18 mouse cellular contexts compared by ENCODE assay signal in genomic region chr10:128298702-128299171, GRCm38 (mm10). TPM values are rescaled to one million over a fixed set of nuclear protein-coding genes. Genes with fewer than 3 reads are reported as not detected.
DNase-seq lines count a peak whose midpoint lies in the region; ATAC-seq lines count a peak whose summit lies in the region.
"Had no signal": no experiment of that assay in that cellular context is flagged by ENCODE, and none has a peak within 500 bp of the region (broad histone marks: within the 10 kb centered on the region; RNA-seq: fewer than 3 reads in every experiment).

Gene Il23a, minus strand, starts transcription at chr10:128298752.

- DNase-seq in heart, adult 18-20 months: no peak
- no peak for DNase-seq in liver, embryonic 11.5 days (ENCODE audit: low spot score)
- peak; percentile 65 for DNase-seq in MN1 (ENCODE audit: low spot score)
- no peak for DNase-seq in embryo, embryonic 10.5 days (ENCODE audit: low spot score)
- DNase-seq: adrenal gland, postnatal 25 days; cerebellum, adult 8-10 months; gastrocnemius, postnatal 14 days; kidney, postnatal 36 days; midbrain, embryonic 14.5 days; thymus, postnatal 25 days had no signal

- WGBS in heart, embryonic 12.5 days: 72% methylated on average over 11 of the region's 11 CpGs
- 76% methylated on average over 11 of the region's 11 CpGs for WGBS in liver, embryonic 11.5 days
- 60% methylated on average over 11 of the region's 11 CpGs for WGBS in liver, embryonic 12.5 days (ENCODE audit: insufficient replicate concordance)

- H3K27ac ChIP-seq in heart, embryonic 12.5 days (ENCODE audit: poor library complexity, severe bottlenecking): peak within 1 kb of the TSS; percentile 87
- no peak within 1 kb of the TSS for H3K27ac ChIP-seq in liver, embryonic 11.5 days (ENCODE audit: low read depth, low read length)
- no peak within 1 kb of the TSS for H3K27ac ChIP-seq in liver, embryonic 12.5 days
- H3K27ac ChIP-seq: left cerebral cortex, adult 2 months; liver, embryonic 14.5 days had no signal

- peak within 1 kb of the TSS; percentile 32; the same call in 1 of the 2 replicates for H3K4me2 ChIP-seq in heart, embryonic 12.5 days
- no peak within 1 kb of the TSS for H3K4me2 ChIP-seq in liver, embryonic 11.5 days
- no peak within 1 kb of the TSS for H3K4me2 ChIP-seq in liver, embryonic 12.5 days

- H3K27me3 ChIP-seq in heart, embryonic 12.5 days (replicated peaks): no peaks in the 10 kb centered on the region
- H3K27me3 ChIP-seq in liver, embryonic 11.5 days (replicated peaks; ENCODE audit: control insufficient read depth, insufficient read depth, low read length): no peaks in the 10 kb centered on the region
- H3K27me3 ChIP-seq in liver, embryonic 12.5 days (replicated peaks): no peaks in the 10 kb centered on the region

- no peaks in the 10 kb centered on the region for H3K9me3 ChIP-seq in heart, embryonic 12.5 days (replicated peaks)
- no peaks in the 10 kb centered on the region for H3K9me3 ChIP-seq in liver, embryonic 11.5 days (ENCODE audit: control insufficient read depth, low read length)
- no peaks in the 10 kb centered on the region for H3K9me3 ChIP-seq in liver, embryonic 12.5 days (replicated peaks)

- peaks cover 29% of the 10 kb centered on the region for H3K4me1 ChIP-seq in heart, embryonic 12.5 days (replicated peaks)
- H3K4me1 ChIP-seq in liver, embryonic 11.5 days (replicated peaks; ENCODE audit: control insufficient read depth, insufficient read depth, low read length): peaks cover 1% of the 10 kb centered on the region
- H3K4me1 ChIP-seq in liver, embryonic 12.5 days: peaks cover 14% of the 10 kb centered on the region

- H3K36me3 ChIP-seq in heart, embryonic 12.5 days: no peaks in the 10 kb centered on the region
- H3K36me3 ChIP-seq in liver, embryonic 11.5 days (ENCODE audit: control insufficient read depth, insufficient read depth, low read length): no peaks in the 10 kb centered on the region
- H3K36me3 ChIP-seq in liver, embryonic 12.5 days: no peaks in the 10 kb centered on the region

- H3K9ac ChIP-seq in heart, embryonic 12.5 days: peak within 1 kb of the TSS; percentile 54; the same call in 1 of the 2 replicates
- 0 out of 2 replicates have a peak within 1 kb of the TSS, but pooled peaks have one; percentile 3 for H3K9ac ChIP-seq in liver, embryonic 11.5 days (ENCODE audit: low read depth, low read length)
- H3K9ac ChIP-seq in liver, embryonic 12.5 days: no peak within 1 kb of the TSS
- H3K9ac ChIP-seq: liver, embryonic 14.5 days had no signal

- H3K4me3 ChIP-seq in heart, embryonic 12.5 days: no peak within 1 kb of the TSS
- H3K4me3 ChIP-seq in liver, embryonic 11.5 days (ENCODE audit: low read depth, low read length): no peak within 1 kb of the TSS
- no peak within 1 kb of the TSS for H3K4me3 ChIP-seq in liver, embryonic 12.5 days
- H3K4me3 ChIP-seq: left cerebral cortex, adult 2 months had no signal

- no peak for ATAC-seq in heart, embryonic 12.5 days (ENCODE audit: insufficient number of reproducible peaks, low FRiP score)
- ATAC-seq in liver, embryonic 11.5 days (replicated peaks; ENCODE audit: low FRiP score): no peak
- ATAC-seq in liver, embryonic 12.5 days: no peak
- ATAC-seq in megakaryocyte, adult 5-6 weeks (ENCODE audit: poor library complexity, severe bottlenecking): 0 out of 2 replicates have a peak, but pooled peaks have one; percentile 3
- ATAC-seq: CD4-positive, CD25-positive, alpha-beta regulatory T cell, adult 4 months had no signal

RNA-seq across cellular contexts. Expression of gene Il23a, which starts in this region (rescaled TPM):
- 1.2 and 1.8 TPM in 2 replicates for polyA plus RNA-seq in heart, embryonic 12.5 days (2016; fragmentation: Nextera tagmentation; extraction: Ambion mirVana)
- total RNA-seq in heart, adult 18-20 months (2021): not detected
- 0.12 and 0.22 TPM in 2 replicates for polyA plus RNA-seq in liver, embryonic 11.5 days (2014; fragmentation: Nextera tagmentation; extraction: Ambion mirVana)
- not detected in 2 replicates for polyA plus RNA-seq in liver, embryonic 12.5 days (2016; fragmentation: Nextera tagmentation; extraction: Ambion mirVana)
- total RNA-seq in megakaryocyte, adult 5-6 weeks (2015): not detected in 2 replicates
- 0.12 TPM in 1 of 2 replicates, not detected in the other for total RNA-seq in megakaryocyte, adult 5-6 weeks (2017)
- total RNA-seq: adrenal gland, postnatal 25 days; gastrocnemius, postnatal 14 days; left cerebral cortex, adult 2 months; neutrophil, adult 5-6 weeks had no signal
- polyA plus RNA-seq: CD4-positive, CD25-positive, alpha-beta regulatory T cell, adult 4 months; forebrain, embryonic 11.5 days; midbrain, embryonic 14.5 days had no signal

Comparison
In these comparisons a context has a peak if more than half of its experiments do, and no peak if none do; other contexts are left out.
1. Peak in ATAC-seq in megakaryocyte, adult 5-6 weeks; RNA of the gene not detected or under 1 TPM.